Mouse (Mus musculus) kidney, adult 2 months (tissue): ENCODE data around the gene Prrg2. TPM values are rescaled to one million over a fixed set of nuclear protein-coding genes. Genes with fewer than 3 reads are reported as not detected.
A peak's percentile ranks its signal among the peaks of the same experiment; 100 is the strongest.

Source experiments
- DNase-seq: peaks from one replicate; pipeline ENCODE4 v3.0.0; 2021
- H3K27ac ChIP-seq: fragments of 200-500 bp; 2 replicates; pipeline ENCODE4 v1.5.1; 2012; ENCODE audit warnings: low read depth, low read length, control low read depth, inconsistent platforms; ENCODE audit not compliant: insufficient read depth
- H3K27me3 ChIP-seq: fragments of 200-500 bp; replicated peaks from 2 replicates; pipeline ENCODE4 v1.6.1; 2012; ENCODE audit warnings: mild to moderate bottlenecking, moderate library complexity, low read length, inconsistent platforms; ENCODE audit not compliant: control insufficient read depth, insufficient read depth
- H3K36me3 ChIP-seq: fragments of 200-500 bp; 2 replicates; pipeline ENCODE4 v1.6.1; 2012; ENCODE audit warnings: mild to moderate bottlenecking, moderate library complexity, low read length, inconsistent platforms; ENCODE audit not compliant: control insufficient read depth, insufficient read depth
- H3K4me1 ChIP-seq: fragments of 200-500 bp; 2 replicates; pipeline ENCODE4 v1.6.1; 2011; ENCODE audit warnings: low read length; ENCODE audit not compliant: control insufficient read depth, insufficient read depth
- H3K4me3 ChIP-seq: fragments of 200-500 bp; 2 replicates; pipeline ENCODE4 v1.5.1; 2011; ENCODE audit warnings: mild to moderate bottlenecking, low read depth, low read length, control low read depth; ENCODE audit not compliant: insufficient read depth
- CTCF ChIP-seq: fragments of 200-500 bp; conservative IDR thresholded peaks from 2 replicates; pipeline ENCODE4 v1.5.1; 2011; ENCODE audit warnings: low read depth, mild to moderate bottlenecking, control low read depth, low read length, moderate library complexity, mixed read lengths; ENCODE audit not compliant: insufficient read depth, insufficient read length
- POLR2A ChIP-seq: fragments of 200-500 bp; IDR thresholded peaks from one replicate; pipeline ENCODE4 v1.6.1; 2011; ENCODE audit warnings: low read depth, low read length, control low read depth
- WGBS: fragments of 180-500 bp; shearing (Covaris S2); methylation state at CpG from one replicate; pipeline ENCODE4 v1.1.7; 2018; 5-methylcytosine and 5-hydroxymethylcytosine counted together
- polyA plus RNA-seq: library from polyadenylated mRNA; depleted of rRNA; stranded (reverse); fragments of >200 nt; gene quantifications from 2 replicates; pipeline ENCODE4 v1.2.3, GENCODE M21; 2012

The Prrg2 gene
- polyA plus RNA-seq, 1 experiment, result 80.9 TPM

DNA sequence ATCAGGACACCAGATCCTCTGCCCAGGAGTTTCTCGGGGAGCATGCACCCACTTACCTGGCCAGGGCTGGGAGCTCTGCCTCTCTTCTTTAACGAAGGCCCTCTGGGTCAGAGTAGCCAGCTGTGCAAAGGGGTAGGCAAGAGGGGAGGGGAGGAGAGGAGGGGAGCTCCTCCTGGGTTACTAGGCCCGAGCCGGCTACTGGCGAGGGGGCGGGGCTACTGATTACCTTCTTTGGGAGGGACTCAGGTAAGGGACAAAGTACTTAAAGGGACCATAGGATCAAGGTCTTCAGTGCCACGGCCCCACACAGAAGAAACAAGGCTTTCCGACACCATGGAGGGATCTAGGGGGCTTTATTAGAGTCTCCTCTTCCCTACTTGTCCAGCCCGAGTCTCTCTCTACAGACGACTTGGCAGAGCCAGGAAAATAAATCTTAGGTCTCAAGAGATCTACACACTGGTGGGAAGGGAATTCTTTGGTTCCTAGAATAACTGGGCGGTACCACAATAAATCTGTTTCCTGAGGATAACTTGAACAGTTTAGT, 873 bp downstream of the Prrg2 start:
- peak; percentile 87 for DNase-seq
- Histone ChIP-seq H3K27ac (peak overlapping the region; percentile 89), H3K4me3 (peak overlapping the region; percentile 55), H3K4me1 (peaks cover 7% of the 10 kb centered on the region; the same call in 1 of the 2 replicates), H3K27me3 (no peaks in the 10 kb centered on the region), H3K36me3 (no peaks in the 10 kb centered on the region)
- 3% methylated on average over 11 of the region's 11 CpGs for WGBS
- TF ChIP-seq POLR2A (peak; percentile 8), CTCF (no peak)

DNA sequence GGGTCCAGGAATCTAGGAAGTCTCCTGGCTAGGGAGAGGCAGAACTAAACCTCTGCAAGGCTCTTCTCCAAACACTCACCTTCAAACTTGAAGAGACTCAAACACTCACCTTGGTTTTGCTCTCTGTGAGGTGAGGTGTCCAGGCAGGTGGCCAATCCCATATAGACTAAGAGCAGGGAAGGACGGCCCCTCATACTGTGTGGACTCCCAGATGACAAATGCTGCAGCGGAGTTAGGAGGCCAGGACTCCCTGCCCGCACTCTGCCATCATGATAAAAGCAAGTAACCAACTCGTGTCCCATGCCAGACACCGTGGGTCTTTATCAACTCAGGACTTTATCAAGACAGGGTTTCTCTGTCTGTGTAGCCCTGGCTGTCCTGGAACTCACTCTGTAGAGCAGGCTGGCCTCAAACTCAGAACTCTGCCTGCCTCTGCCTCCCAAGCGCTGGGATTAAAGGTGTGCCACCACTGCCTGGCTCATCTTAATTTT, 1.8 kb downstream of the Prrg2 start:
- peaks cover 7% of the 10 kb centered on the region; the same call in 1 of the 2 replicates for H3K4me1 ChIP-seq
- TF ChIP-seq POLR2A (no peak), CTCF (no peak)
- WGBS, result 90% methylated on average over 6 of the region's 6 CpGs
- H3K36me3 ChIP-seq, result no peaks in the 10 kb centered on the region
- H3K27me3 ChIP-seq, result no peaks in the 10 kb centered on the region
- no peak overlapping the region for H3K27ac ChIP-seq
- no peak for DNase-seq
- H3K4me3 ChIP-seq, result no peak overlapping the region

DNA sequence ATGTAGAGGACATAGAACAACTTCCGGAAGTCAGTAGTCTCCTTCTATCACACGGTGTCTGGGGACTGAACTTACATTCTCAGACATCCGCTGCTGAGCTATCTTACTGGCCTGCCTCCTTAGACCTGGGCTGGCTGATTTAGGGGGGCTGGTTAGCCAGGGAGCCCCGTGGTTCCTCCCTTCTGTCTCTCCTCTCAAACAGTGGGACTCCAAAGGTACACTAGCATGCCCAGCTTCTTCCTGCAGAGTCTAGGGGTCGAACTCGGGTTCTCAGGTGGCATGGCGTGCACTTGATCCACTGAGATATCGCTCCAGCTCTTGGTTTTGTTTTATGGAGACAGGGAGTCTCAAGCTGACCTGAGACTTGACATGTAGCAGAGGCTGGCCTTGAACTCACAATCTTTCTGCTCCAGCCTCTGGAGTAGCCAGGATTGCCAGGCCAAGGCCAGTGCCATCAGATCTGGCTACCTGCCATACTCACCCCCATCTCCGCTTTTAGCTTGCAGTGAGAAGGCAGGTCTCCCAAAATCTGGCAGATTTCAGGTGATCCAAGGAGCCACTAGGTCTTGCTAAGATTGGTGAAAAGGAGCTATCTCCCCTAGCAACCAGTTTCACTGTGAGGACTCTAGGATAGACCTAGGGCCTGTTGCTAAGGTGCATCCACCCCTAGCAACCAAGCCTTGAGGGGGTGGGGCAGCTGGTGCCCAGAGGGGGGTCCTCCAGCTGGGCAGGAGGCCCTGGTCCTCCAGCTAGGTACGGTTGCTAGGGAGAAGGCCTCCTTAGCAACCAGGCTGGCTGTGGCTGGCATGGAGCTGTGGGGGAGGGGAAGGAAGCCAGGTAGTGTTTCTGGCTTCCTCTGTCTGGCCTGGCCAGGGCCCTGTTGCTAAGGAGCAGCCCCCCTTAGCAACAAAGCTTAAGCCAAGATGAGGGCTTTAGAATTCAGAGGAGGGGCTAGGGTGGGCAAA, 3.6 kb downstream of the Prrg2 start:
- Histone ChIP-seq H3K27me3 (no peaks in the 10 kb centered on the region), H3K27ac (no peak overlapping the region), H3K4me1 (peaks cover 7% of the 10 kb centered on the region; the same call in 1 of the 2 replicates), H3K4me3 (no peak overlapping the region), H3K36me3 (no peaks in the 10 kb centered on the region)
- TF ChIP-seq CTCF (no peak), POLR2A (no peak)
- no peak for DNase-seq
- WGBS, result 87% methylated on average over 10 of the region's 10 CpGs

DNA sequence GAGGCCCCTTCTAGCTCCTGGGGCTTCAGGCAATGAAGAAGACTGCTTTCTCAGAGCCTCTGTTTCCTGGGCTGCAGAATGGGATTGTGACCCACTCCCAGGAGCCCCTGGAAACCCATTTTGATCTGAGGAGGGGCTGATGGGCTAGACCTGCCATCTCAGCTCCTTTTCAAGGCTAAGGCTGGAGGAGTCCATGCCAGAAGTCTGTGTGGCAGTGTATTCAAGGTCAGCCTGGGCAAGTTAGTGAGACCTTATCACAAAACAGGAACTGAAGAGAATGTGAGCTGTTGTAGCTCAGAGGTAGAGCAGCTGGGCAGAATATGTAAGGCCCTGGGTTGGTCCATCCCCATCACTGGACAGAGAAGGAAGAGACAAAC, 5.5 kb downstream of the Prrg2 start:
- Histone ChIP-seq H3K36me3 (no peaks in the 10 kb centered on the region), H3K4me1 (peaks cover 8% of the 10 kb centered on the region; the same call in 1 of the 2 replicates), H3K4me3 (no peak overlapping the region), H3K27me3 (no peaks in the 10 kb centered on the region), H3K27ac (no peak overlapping the region)
- TF ChIP-seq CTCF (no peak), POLR2A (no peak)
- no peak for DNase-seq

DNA sequence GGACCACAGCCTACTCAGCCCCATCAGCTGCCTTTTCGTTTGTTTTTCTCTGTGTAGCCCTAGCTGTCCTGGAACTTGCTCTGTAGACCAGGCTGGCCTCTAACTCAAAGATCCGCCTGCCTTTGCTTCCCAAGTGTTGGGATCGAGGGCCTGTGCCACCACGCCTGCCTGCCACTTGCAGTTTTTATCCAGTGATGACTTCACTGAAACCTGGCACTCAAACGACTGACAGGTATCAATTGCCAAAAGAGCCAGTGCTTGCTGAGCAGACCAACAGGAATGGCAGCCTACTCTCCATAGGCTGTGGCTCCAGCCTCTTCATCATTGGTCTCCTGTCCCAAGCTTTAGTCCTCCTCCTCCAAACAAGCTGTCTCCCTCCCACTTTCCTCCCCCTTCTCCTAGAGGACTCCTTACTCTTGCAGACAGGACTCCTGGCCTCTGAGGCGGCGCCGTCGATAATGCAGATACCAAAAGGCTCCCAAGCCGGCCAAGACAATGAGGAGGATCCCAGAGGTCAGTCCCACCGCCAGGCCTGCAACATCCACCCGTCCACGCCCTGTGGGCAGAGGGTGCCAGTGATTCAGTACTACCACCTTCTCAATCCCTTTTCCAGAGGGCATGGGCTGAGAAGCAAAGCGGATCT, 6.0 kb downstream of the Prrg2 start:
- no peak for TF ChIP-seq CTCF
- Histone ChIP-seq H3K36me3 (no peaks in the 10 kb centered on the region), H3K27ac (no peak overlapping the region), H3K4me3 (no peak overlapping the region), H3K27me3 (no peaks in the 10 kb centered on the region), H3K4me1 (peaks cover 13% of the 10 kb centered on the region; the same call in 1 of the 2 replicates)
- WGBS, result 78% methylated on average over 14 of the region's 14 CpGs
- no peak for DNase-seq

DNA sequence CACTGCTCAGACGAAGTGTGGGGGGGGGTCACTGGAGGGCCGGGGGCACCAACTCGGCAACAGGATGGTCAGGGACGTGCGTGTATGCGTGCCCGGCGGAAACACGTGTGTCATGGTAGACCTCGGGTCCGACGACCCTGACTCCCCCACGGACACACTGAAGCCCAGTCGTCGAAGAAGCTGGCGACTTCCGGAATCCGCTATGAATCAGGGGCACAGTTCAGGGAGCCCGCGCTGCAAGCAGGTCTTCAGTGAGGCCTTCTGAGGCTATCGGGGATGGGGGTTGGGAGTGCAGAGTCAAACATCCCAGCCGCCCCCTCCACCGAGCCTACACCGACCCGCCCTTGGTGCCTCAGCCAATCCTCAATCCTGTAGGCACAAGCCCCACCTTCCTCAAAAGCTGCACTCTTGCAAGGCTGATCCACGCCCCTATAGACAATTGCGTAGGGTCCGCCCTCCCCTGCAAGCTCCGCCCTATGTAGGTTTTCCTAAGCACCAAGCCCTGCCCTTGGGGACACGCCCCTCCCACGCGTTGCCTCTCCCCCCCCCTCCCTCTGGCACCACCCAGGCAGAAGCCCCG, 8.5 kb downstream of the Prrg2 start:
- Histone ChIP-seq H3K4me1 (peaks cover 8% of the 10 kb centered on the region; the same call in 1 of the 2 replicates), H3K36me3 (no peaks in the 10 kb centered on the region), H3K27me3 (no peaks in the 10 kb centered on the region), H3K27ac (peak overlapping the region; percentile 48), H3K4me3 (peak overlapping the region; percentile 90)
- no peak for TF ChIP-seq CTCF
- TF ChIP-seq POLR2A, result peak; percentile 58
- peak; percentile 99 for DNase-seq
- under 1% methylated on average over 33 of the region's 33 CpGs for WGBS
